Mouse (Mus musculus) fibroblast of lung, adult 2 months (primary cell): Measurements from ENCODE around the gene Xpr1.

Experiments used
- DNase-seq: peaks from one replicate; pipeline ENCODE4 v3.0.0-alpha.2; 2011; ENCODE audit warnings: low read depth

Xpr1 gene

GRCm38 (mm10) chr1:155251596-155251995, 165.6 kb downstream of the Xpr1 start:
- DNase-seq, result no peak

- no peak for DNase-seq
Measured at GRCm38 (mm10) chr1:155250531-155251135, 166.6 kb downstream of the Xpr1 start.

- no peak for DNase-seq
Measured at GRCm38 (mm10) chr1:155249896-155250295, 167.3 kb downstream of the Xpr1 start.

- no peak for DNase-seq
Measured at GRCm38 (mm10) chr1:155248041-155248440, 169.2 kb downstream of the Xpr1 start.

GRCm38 (mm10) chr1:155247441-155247840, 169.8 kb downstream of the Xpr1 start:
- DNase-seq, result no peak

GRCm38 (mm10) chr1:155245516-155245915, 171.7 kb downstream of the Xpr1 start:
- no peak for DNase-seq

GRCm38 (mm10) chr1:155244771-155245211, 172.4 kb downstream of the Xpr1 start:
- no peak for DNase-seq

- DNase-seq, result no peak
Measured at GRCm38 (mm10) chr1:155243797-155244770, 173.1 kb downstream of the Xpr1 start, which contains the start of gene BC034090. TSS of gene BC034090 (minus strand) at chr1:155244444.

- DNase-seq, result no peak
Measured at GRCm38 (mm10) chr1:155242488-155242745, 174.8 kb downstream of the Xpr1 start.

GRCm38 (mm10) chr1:155241701-155242487, 175.3 kb downstream of the Xpr1 start:
- no peak for DNase-seq

- DNase-seq, result no peak
Measured at GRCm38 (mm10) chr1:155239962-155240717, 177.1 kb downstream of the Xpr1 start.

- no peak for DNase-seq
Measured at GRCm38 (mm10) chr1:155239169-155239568, 178.0 kb downstream of the Xpr1 start.

GRCm38 (mm10) chr1:155238126-155238525, 179.1 kb downstream of the Xpr1 start:
- DNase-seq, result no peak

- no peak for DNase-seq
Measured at GRCm38 (mm10) chr1:155237390-155237789, 179.8 kb downstream of the Xpr1 start.

GRCm38 (mm10) chr1:155236306-155237024, 180.8 kb downstream of the Xpr1 start:
- DNase-seq, result no peak

GRCm38 (mm10) chr1:155235641-155236040, 181.6 kb downstream of the Xpr1 start:
- DNase-seq, result no peak

GRCm38 (mm10) chr1:155233931-155234607, 183.1 kb downstream of the Xpr1 start:
- DNase-seq, result peak; percentile 83

GRCm38 (mm10) chr1:155233378-155233777, 183.8 kb downstream of the Xpr1 start:
- DNase-seq, result no peak

- no peak for DNase-seq
Measured at GRCm38 (mm10) chr1:155232786-155233185, 184.4 kb downstream of the Xpr1 start.

- no peak for DNase-seq
Measured at GRCm38 (mm10) chr1:155232385-155232784, 184.8 kb downstream of the Xpr1 start.
